Mouse (Mus musculus): ENCODE measurements around the gene Trim9.

DNA sequence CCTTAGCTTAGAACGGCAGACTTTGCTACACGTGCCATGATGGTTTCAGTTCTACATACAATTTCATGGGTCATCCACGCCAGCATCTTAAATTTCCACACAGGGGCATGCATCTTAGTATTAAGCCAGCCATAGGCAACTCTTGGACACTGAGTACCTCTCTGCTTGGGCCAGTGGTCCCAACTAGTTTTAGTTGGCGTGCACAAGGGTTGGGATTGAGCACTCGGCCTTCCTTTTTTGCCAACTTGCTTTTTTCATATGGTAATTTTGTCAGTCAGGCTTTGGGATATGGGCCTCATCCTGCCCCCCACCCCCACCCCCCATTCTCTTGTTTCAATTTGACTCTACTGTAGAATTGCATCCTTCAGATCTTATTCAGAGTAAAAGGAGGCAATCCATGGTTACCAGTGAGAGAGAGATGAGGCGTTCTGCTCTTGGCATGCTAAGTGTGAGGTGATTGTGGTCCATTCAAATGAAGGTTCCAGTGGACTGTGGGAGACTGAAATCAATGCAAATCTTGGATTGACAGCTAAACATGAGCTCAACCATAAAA, 14.1 kb downstream of the Trim9 start:
- TF ChIP-seq CTCF (IDR thresholded peaks at IDR 0.05; ENCODE audit: low read depth) (no peak), EP300 (optimal IDR thresholded peaks at IDR 0.05) (no peak)

All from stomach, postnatal 0 days (tissue).